Mouse (Mus musculus) heart, postnatal 0 days (tissue): Measurements from ENCODE around the gene Ear14.

Source experiments
- CTCF ChIP-seq: IDR thresholded peaks from 2 replicates; pipeline ENCODE4 v1.5.1; 2016; ENCODE audit warnings: antibody characterized with exemption, control low read depth, low read depth
- EP300 ChIP-seq: IDR thresholded peaks from 2 replicates; pipeline ENCODE4 v1.6.1; 2016; ENCODE audit warnings: antibody characterized with exemption, low read depth

DNA sequence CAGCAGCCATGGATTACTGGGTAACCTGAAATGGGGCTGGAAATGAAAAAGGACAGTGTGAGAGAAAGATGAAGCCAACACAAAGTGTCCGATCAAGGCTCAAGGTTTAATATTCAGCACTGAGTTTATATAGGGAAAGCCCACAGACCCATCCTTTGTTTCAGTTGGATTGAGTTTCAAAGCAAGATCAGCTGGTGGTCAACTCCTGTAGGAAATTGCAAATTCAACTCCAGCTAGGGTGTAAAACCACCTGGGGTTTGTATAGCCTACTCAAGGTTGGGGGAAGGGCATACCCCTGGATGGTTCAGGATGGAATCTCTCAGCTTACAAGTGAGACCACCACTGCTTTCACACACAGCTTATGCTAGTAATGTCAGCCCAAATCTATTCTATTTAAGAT is 44.5 kb downstream of the Ear14 start:
- TF ChIP-seq CTCF (no peak), EP300 (no peak)
